Mouse (Mus musculus): ENCODE results near the gene Thoc6.
A peak's percentile ranks its signal among the peaks of the same experiment; 100 is the strongest.

Gene Thoc6

DNA sequence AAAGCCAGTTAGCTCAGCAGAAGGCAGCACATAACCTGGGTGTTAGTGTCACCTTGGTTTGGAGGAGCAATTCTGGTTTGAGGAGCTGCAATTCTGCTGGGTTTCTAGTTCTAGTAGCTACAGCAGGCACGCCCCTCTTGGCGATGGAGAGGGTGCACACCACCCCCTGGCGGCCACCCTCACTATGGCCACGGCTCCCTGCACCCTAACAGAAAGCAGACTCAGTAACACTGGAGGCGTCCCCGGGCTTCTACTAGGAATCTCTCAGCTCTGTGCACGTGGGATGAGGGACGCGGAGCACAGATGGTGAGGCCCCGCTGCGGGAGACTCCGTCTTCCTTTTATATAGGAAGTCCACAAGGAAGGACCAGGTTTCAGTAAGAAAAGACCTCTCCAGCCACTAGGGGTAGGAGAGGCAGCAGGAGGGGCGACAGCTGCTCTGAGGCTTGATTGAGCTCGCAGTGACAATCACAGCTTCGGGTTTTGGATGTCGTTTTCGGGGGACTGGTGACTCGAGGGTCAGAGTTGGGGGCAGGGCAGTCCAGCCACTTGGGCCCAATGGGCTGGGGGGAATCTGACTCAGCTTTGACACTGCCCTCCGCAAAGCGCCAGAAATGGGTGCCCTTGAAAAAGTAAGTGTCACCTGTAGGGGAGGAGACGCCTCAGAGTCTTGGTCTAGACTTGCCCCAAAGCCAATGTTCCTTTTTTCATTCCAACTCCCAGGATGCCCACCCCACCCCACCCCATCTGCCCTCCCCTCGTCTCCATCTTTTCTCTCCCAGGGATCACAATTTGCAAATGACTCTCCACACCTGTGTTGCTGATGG is 43.3 kb downstream of the Thoc6 start:
- DNase-seq (ENCODE audit: low spot score), result peak; percentile 81

DNA sequence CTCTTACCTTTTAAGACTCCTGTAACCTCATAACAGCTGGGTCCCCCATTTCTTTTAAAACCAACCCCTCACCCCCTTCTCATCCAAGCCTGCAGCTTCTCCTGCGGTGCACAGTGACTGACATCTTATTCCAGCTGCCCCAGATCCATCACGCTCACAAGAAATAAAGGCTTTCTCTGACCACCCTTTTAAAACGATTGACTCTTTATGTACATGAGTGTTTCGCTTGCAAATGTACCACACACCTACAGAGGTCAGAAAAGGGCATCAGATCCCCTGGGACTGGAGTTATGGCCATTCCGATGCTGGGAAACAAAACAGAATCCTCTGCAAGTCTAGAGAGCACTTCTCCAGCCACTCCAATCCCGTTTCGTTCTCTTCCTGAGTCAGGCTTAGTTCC is 45.9 kb downstream of the Thoc6 start:
- no peak for DNase-seq (ENCODE audit: low spot score)

DNA sequence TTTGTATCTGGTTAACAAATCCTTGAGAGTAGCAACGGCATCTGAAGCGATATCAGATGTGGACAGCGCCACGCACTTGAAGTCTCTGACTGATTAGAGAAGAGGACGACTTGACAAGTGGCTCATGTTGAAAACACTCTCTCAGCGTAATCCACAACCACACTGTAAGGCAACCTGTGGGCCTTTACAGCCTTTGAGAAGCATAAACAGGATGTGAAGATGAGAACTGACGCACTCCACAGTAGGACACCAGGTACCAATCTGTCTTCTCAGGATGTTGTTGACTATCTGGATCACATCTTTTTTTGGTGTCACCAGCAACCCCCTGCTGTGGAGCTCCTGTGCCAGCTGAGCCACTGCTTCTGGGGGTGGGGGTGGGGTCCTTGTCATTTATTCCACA is 53.3 kb downstream of the Thoc6 start:
- DNase-seq (ENCODE audit: low spot score), result no peak

All from urinary bladder, postnatal 14 days (tissue).